Mouse (Mus musculus): ENCODE data around the gene Cox10. TPM values are rescaled to one million over a fixed set of nuclear protein-coding genes. Genes with fewer than 3 reads are reported as not detected.

The Cox10 gene
- total and polyA plus RNA-seq, 3 experiments, result 39.9 to 374 (median 52.2) TPM

GRCm38 (mm10) chr11:64100060-64100459 lies 20.8 kb upstream of the Cox10 start:
- Histone ChIP-seq H3K79me2 (ENCODE audit: control insufficient read depth, insufficient read depth, low read length, poor library complexity) (no peaks in the 10 kb centered on the region), H3K27ac (ENCODE audit: control insufficient read depth, low read depth, low read length) (no peak overlapping the region), H3K36me3 (ENCODE audit: control insufficient read depth in 1 of 2, insufficient read depth in 2 of 2, low read length in 2 of 2) (no peaks in the 10 kb centered on the region), H3K27me3 (ENCODE audit: control insufficient read depth in 1 of 2, insufficient read depth in 2 of 2, low read length in 2 of 2) (0 out of 4 replicates have a peak, but pooled peaks cover 0 to 1% of the 10 kb centered on the region in 2 experiments), H3K4me1 (ENCODE audit: control insufficient read depth in 1 of 2, insufficient read depth in 2 of 2, low read length in 2 of 2) (no peaks in the 10 kb centered on the region), H3K9ac (ENCODE audit: control insufficient read depth, low read depth, low read length, poor library complexity, severe bottlenecking) (no peak overlapping the region), H3K9me3 (replicated peaks; ENCODE audit: insufficient read depth, low read length) (no peaks in the 10 kb centered on the region), H3K4me3 (ENCODE audit: control insufficient read depth in 1 of 2, insufficient read depth in 1 of 2, low read depth in 2 of 2, low read length in 2 of 2) (no peak overlapping the region)
- no peak for DNase-seq (ENCODE audit: low read depth, low spot score)
- no peak for TF ChIP-seq RCOR1 (IDR thresholded peaks at IDR 0.05; ENCODE audit: low read depth, low read length)
- TF ChIP-seq MAFK (IDR thresholded peaks at IDR 0.05; ENCODE audit: borderline replicate concordance, low read depth, low read length), result no peak
- TF ChIP-seq UBTF (IDR thresholded peaks at IDR 0.05; ENCODE audit: borderline replicate concordance, insufficient read depth, low read depth, low read length), result no peak
- no peak for TF ChIP-seq MEF2A (IDR thresholded peaks at IDR 0.05; ENCODE audit: extremely low read depth, insufficient replicate concordance, low read depth, low read length, poor library complexity, severe bottlenecking)
- TF ChIP-seq MAX (IDR thresholded peaks at IDR 0.05; ENCODE audit: low read length), result no peak
- no peak for TF ChIP-seq CHD1 (IDR thresholded peaks at IDR 0.05; ENCODE audit: low read depth, low read length)
- TF ChIP-seq POLR2A (IDR thresholded peaks at IDR 0.05; ENCODE audit: control insufficient read depth in 1 of 2, insufficient read depth in 1 of 2, low read depth in 1 of 2, low read length in 2 of 2, poor library complexity in 1 of 2), result no peak
- no peak for TF ChIP-seq ZMIZ1 (IDR thresholded peaks at IDR 0.05; ENCODE audit: low read depth, low read length)
- TF ChIP-seq SIN3A (IDR thresholded peaks at IDR 0.05; ENCODE audit: low read length), result no peak
- TF ChIP-seq CTCF (IDR thresholded peaks at IDR 0.05 in 2 of 3, conservative IDR thresholded peaks at IDR 0.05 in 1 of 3; ENCODE audit: control insufficient read depth in 1 of 3, insufficient read depth in 1 of 3, low read depth in 2 of 3, low read length in 3 of 3, poor library complexity in 1 of 3, severe bottlenecking in 1 of 3), result no peak
- TF ChIP-seq JUND (IDR thresholded peaks at IDR 0.05; ENCODE audit: low read depth, low read length), result no peak
- no peak for TF ChIP-seq MXI1 (IDR thresholded peaks at IDR 0.05; ENCODE audit: low read depth, low read length)

- Histone ChIP-seq H3K27ac (ENCODE audit: control insufficient read depth, low read depth, low read length) (no peak overlapping the region), H3K9me3 (replicated peaks; ENCODE audit: insufficient read depth, low read length) (no peaks in the 10 kb centered on the region), H3K9ac (ENCODE audit: control insufficient read depth, low read depth, low read length, poor library complexity, severe bottlenecking) (no peak overlapping the region), H3K79me2 (ENCODE audit: control insufficient read depth, insufficient read depth, low read length, poor library complexity) (no peaks in the 10 kb centered on the region), H3K36me3 (ENCODE audit: control insufficient read depth in 1 of 2, insufficient read depth in 2 of 2, low read length in 2 of 2) (no peaks in the 10 kb centered on the region), H3K4me1 (ENCODE audit: control insufficient read depth in 1 of 2, insufficient read depth in 2 of 2, low read length in 2 of 2) (no peaks in the 10 kb centered on the region), H3K27me3 (ENCODE audit: control insufficient read depth in 1 of 2, insufficient read depth in 2 of 2, low read length in 2 of 2) (no peaks in the 10 kb centered on the region; a peak in 1 of 4 replicates), H3K4me3 (ENCODE audit: control insufficient read depth in 1 of 2, insufficient read depth in 1 of 2, low read depth in 2 of 2, low read length in 2 of 2) (no peak overlapping the region)
- TF ChIP-seq CTCF (IDR thresholded peaks at IDR 0.05 in 2 of 3, conservative IDR thresholded peaks at IDR 0.05 in 1 of 3; ENCODE audit: control insufficient read depth in 1 of 3, insufficient read depth in 1 of 3, low read depth in 2 of 3, low read length in 3 of 3, poor library complexity in 1 of 3, severe bottlenecking in 1 of 3) (no peak), CHD1 (IDR thresholded peaks at IDR 0.05; ENCODE audit: low read depth, low read length) (no peak), BHLHE40 (IDR thresholded peaks at IDR 0.05; ENCODE audit: borderline replicate concordance, low read depth, low read length) (no peak), NRF1 (IDR thresholded peaks at IDR 0.05; ENCODE audit: insufficient read depth, low read depth, low read length, poor library complexity, severe bottlenecking) (no peak), JUND (IDR thresholded peaks at IDR 0.05; ENCODE audit: low read depth, low read length) (no peak), ZKSCAN1 (IDR thresholded peaks at IDR 0.05; ENCODE audit: low read depth, low read length) (no peak), ZMIZ1 (IDR thresholded peaks at IDR 0.05; ENCODE audit: low read depth, low read length) (no peak), POLR2AphosphoS2 (IDR thresholded peaks at IDR 0.05; ENCODE audit: low read length) (no peak), GABPA (IDR thresholded peaks at IDR 0.05; ENCODE audit: low read depth, low read length) (no peak), MAFK (IDR thresholded peaks at IDR 0.05; ENCODE audit: borderline replicate concordance, low read depth, low read length) (no peak), EP300 (IDR thresholded peaks at IDR 0.05; ENCODE audit: low read depth in 1 of 2, low read length in 2 of 2) (no peak), TCF12 (IDR thresholded peaks at IDR 0.05; ENCODE audit: low read depth, low read length) (no peak), TBP (IDR thresholded peaks at IDR 0.05; ENCODE audit: low read depth, low read length) (no peak), POLR2A (IDR thresholded peaks at IDR 0.05; ENCODE audit: control insufficient read depth in 1 of 2, insufficient read depth in 1 of 2, low read depth in 1 of 2, low read length in 2 of 2, poor library complexity in 1 of 2) (no peak), KAT2A (conservative IDR thresholded peaks at IDR 0.05; ENCODE audit: low read depth, low read length) (no peak), SMC3 (IDR thresholded peaks at IDR 0.05; ENCODE audit: low read depth, low read length) (no peak)
- no peak for DNase-seq (ENCODE audit: low read depth, low spot score)
These were observed 13.8 kb upstream of the Cox10 start for GRCm38 (mm10) chr11:64093058-64093457.
